Mouse (Mus musculus): Measurements from ENCODE around the gene Lrrc43. TPM values are rescaled to one million over a fixed set of nuclear protein-coding genes. Genes with fewer than 3 reads are reported as not detected.

Gene Lrrc43
- total RNA-seq, 2 experiments from 2014 or later = 0.50 to 0.73 TPM

DNA sequence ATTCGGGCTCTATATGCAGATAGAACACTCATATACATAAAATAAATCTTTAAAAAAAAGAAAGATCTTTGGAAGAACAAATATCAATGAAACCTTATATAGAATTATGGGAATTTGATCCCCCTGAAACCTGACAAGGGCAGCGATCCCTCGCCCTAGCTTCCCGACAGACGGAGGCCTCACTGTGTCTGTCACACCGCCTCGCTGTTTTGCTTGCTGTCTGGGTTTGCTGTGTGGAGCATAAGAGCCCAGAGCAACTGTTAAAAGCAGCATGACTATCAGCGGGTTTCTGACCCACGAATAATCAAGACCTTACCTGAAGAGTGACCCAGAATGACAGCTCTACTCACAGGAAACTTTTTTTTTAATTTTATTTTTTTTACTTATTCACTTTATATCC lies 31.6 kb downstream of the Lrrc43 start:
- no peak for DNase-seq

DNA sequence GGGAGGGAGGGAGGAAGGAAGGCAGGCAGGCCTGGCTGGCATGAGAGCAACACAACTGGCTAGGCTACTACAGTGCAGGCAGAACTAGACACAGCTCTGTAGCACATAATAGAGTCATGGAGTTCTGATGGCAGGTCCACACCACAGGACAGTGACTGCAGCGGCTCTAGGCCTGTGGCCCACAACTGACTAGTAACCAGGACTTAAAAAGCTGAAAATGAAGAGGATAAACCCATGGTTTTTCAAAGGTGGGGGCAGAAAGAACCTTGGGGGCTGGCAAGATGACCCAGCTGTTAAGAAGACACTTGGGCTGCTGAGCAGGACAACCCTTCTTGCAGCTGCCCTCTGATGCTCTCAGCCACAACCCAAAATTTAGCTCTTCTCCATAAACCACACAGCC lies 32.5 kb downstream of the Lrrc43 start:
- no peak for DNase-seq

DNA sequence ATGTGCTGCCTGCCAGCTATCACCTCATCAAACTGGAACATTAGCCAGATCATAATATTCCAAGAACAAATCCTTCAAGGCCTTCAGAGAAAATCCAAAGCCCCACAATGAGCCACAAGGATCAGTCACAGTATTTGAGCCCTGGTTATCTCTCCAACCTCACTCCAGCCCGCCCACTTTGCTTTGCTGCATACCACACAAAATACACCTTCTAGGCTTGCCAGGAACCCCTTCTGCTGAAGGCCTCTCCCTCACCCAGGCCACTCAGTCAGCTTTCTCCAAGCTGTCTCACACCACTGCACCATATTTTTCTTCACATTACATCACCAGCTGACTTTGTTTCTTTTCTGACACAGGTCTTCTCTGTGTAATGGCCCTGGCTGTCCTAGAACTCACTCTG lies 33.1 kb downstream of the Lrrc43 start:
- no peak for DNase-seq

DNA sequence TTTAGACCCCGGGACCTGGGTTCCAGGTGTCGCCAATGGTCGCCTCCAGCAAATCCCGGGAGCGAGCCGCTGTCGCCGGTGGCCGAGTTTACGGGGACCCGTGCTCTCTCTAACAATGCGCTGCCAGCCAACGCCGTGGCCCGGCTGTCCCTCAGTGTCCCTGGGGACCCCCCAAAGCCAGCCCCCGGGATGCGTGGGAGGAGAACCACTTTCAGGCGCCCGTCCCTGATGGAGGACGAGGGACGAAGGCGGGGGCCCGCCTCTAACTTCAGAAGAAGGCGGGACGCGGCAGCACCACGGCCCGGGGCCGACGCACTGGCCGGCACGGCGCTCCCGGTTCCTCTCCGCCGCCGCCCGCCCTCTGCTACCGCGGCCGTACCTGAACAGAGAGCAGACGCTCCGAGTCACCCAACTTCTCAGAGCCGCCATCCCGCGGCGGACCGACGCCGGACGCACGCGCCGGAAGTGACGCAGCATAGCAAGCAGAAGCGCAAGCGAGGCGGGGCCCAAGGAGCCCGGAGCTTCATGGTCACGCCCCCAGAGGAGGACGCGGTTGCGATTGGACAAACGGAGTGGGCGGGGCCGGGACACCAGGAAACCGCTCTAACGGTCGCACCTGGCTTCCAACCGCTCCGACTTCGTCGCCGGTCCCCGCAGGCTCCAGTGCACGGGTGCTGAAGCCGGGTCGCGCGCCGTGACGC lies 34.7 kb downstream of the Lrrc43 start, which contains the start of gene Diablo:
Gene Diablo (minus strand): TSS at position 485 of the 701 bp plus-strand sequence.
- peak; percentile 97 for DNase-seq

DNA sequence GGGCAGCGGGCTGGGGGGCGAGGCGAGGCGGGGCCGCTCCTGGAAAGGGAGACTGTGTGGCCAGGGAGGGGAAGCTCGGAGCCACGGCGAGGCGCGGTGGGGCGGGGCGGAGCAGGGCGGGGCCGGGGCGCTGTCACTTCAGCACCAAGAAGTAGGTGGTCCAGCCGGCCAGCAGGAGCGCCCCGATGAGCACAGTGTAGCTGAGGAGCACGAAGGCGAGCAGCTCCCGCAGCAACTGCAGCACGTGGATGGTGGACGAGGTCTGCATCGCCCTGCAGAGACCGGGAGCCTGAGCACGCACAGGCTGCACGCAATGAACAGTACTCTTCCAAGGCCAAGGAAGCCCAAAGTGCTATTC lies 35.3 kb downstream of the Lrrc43 start:
- no peak for DNase-seq

DNA sequence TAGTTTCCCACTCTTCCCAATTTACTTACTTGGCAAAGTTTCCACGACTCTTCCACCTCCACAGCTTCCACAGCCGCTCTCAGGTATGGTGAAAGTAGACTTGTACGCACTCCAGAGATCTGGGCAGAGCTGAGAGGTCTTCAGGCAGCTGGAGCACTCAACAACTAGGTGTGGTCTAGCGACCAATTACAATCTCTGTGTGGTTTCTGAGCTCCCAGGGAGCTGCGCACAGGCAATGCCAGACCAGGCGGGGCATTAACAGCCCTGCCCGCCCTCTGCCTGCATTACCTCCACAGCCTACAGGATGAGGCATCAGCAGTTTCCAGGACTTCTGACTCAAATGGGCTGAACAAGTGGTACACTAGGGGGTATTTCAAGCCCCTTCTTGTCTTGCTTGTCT lies 36.2 kb downstream of the Lrrc43 start, which contains the start of gene Gm49027:
Gene Gm49027 (minus strand): TSS at position 208 of the 400 bp plus-strand sequence.
- DNase-seq = no peak

DNA sequence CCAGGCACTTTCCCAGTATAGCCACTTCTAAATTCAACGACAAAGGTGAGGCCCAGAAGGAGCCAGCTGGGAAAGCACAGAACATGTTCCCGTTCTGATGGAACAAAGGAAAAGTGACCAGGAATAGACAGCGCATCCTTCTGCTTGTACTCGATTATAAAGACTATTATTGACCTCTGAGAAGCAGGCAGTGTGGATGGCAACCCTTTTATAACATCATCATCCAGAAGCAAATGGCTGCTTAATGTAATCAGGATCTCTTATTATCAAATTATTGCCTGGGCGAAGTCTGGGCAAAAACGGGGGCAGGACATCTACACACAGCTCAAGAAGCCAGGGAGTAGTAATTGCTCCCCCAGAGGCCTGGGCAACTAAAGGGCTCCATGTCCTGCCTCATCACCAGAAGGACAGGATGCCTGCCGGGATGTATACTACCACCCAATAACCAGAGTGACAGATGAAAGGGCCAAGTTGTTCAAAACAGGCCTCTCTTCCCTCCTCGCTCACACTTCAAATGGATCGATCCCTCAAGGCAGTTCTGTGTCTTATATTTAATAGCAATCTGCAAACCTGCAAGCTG lies 36.9 kb downstream of the Lrrc43 start:
- no peak for DNase-seq

DNA sequence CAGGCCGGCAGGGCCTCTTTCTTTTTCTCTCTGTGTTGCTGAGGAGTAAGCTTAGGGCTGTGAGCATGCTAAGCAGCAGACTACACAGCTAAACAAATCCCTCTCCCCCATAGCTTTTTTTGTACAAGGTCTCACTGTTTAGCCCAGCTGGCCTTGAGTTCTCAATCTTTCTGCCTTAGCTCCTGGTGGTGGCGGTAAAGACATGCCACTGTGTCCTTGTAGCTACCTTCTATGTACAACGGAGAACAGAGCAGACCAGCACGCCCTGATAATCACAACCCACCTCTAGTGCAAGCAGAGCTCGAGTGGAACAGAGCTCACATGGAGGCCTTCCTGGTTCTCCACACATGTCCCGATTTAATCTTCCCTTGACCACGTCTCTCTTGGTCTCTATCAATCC lies 39.5 kb downstream of the Lrrc43 start:
- no peak for DNase-seq

DNA sequence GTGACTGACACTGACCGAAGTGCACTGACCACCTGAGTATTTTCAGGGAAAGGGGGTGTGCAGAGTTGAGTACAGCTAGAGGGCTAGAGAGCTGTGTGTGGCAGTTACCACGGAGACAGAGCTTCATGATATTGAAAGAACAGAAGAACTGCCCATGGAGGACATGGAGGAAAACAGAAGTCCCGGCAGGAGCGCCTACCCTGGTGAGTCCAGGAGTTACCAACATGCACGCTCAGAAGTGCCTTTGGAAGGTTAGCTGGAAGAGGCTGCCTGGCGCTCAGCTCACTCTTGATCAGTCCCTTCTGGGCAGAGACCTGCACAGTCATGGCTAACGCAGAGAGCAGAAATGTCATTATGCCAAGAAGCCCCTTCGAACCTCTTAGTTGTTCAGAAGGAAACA lies 41.0 kb downstream of the Lrrc43 start:
- DNase-seq = no peak

DNA sequence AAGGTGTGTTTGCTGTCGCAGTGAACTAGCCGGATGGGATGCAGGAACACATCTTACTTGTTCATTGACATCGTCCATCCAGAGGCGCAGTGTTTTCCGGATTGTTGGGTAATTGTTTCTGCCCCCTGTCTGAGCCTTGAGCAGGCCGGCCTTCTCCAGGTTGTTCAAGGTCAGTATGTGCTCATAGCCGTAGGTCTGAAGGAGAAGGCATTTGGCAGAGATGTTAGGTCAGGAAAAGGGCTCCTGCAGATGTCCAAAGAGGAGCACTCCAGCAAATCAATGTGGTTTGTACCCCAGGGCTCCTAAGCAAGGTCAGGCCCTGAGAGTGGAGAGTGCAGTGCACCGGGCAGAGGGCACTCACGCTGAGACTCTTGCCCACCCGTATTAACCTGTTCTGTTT lies 44.7 kb downstream of the Lrrc43 start:
- no peak for DNase-seq

DNA sequence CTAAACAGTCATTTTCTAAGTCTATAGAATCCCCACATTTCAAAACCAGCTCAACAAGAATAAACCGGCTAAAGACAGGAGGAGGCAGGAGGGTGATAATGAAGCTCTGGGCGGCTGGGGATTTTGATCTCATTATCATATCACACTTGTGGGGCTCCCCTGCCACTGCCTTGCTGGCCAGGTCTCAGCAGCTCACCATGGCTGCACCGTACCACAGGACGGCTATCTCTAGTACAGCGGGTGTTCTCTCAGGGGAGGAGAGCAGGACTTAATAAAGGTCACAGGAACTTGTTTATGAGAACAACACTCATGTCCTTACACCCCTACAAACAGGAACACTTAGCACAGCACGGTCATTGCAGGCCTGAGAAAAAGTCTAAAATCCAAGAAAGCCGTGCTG lies 66.6 kb downstream of the Lrrc43 start:
- no peak for DNase-seq

DNA sequence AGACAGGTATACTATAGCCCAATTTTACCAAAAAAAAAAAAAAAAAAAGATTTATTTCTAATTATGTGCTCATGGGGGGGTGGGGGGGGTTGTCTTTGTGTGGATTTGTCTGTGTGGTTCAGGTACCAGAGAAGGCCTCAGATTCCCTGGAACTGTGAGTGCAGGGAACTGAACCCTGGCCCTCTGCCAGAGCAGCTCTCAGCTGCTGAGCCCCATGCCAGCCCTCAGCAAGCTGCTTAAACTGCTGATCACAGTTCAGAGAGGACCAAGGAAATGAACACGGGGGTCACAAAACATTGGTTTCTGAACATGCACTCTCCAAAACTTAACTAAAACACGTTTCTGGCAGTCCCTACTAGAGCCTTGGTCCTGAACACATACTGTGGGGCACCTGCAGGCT lies 67.3 kb downstream of the Lrrc43 start:
- DNase-seq = peak; percentile 37 to 48

Small RNAs within 50 kb of the gene (microRNA-seq; reads per million reads assigned to microRNA genes)
- 0.90 to 1.1 reads per million in 2 experiments for gene Mir7647

Other genes starting within 250 kb of the Lrrc43 start
- gene Wdr66, start 237.2 kb upstream of the Lrrc43 start, total RNA-seq (2021) = 1 to 10 TPM; 3.6 to 5.5 TPM
- 10 to 100 TPM; 61.7 to 66.0 TPM for gene Bcl7a, start 145.5 kb upstream of the Lrrc43 start, total RNA-seq (2021)
- gene Mlxip, start 94.5 kb upstream of the Lrrc43 start, total RNA-seq (2021) = 10 to 100 TPM; 19.3 to 21.3 TPM
- gene Il31, start 184 bp downstream of the Lrrc43 start, total RNA-seq (2021) = not detected
- gene B3gnt4, start 21.2 kb downstream of the Lrrc43 start, total RNA-seq (2021) = 1 to 10 TPM; 1.1 to 1.2 TPM
- 10 to 100 TPM; 34.4 to 37.0 TPM for gene Diablo, start 34.9 kb downstream of the Lrrc43 start, total RNA-seq (2021)
- gene Gm49027, start 36.2 kb downstream of the Lrrc43 start, total RNA-seq (2021) = 1 to 10 TPM; 5.9 to 7.6 TPM
- gene Vps33a, start 83.7 kb downstream of the Lrrc43 start, total RNA-seq (2021) = 10 to 100 TPM; 97.1 to 99.8 TPM
- gene Clip1, start 195.3 kb downstream of the Lrrc43 start, total RNA-seq (2021) = 100 to 1,000 TPM; 136 to 137 TPM
- 10 to 100 TPM; 49.6 to 63.2 TPM for gene Zcchc8, start 231.8 kb downstream of the Lrrc43 start, total RNA-seq (2021)